Mouse (Mus musculus): ENCODE results near the gene Drc3. TPM values are rescaled to one million over a fixed set of nuclear protein-coding genes. Genes with fewer than 3 reads are reported as not detected.

The Drc3 gene
- 0.26 and 0.67 TPM in 2 replicates for polyA plus RNA-seq (2012; rRNA removed)

DNA sequence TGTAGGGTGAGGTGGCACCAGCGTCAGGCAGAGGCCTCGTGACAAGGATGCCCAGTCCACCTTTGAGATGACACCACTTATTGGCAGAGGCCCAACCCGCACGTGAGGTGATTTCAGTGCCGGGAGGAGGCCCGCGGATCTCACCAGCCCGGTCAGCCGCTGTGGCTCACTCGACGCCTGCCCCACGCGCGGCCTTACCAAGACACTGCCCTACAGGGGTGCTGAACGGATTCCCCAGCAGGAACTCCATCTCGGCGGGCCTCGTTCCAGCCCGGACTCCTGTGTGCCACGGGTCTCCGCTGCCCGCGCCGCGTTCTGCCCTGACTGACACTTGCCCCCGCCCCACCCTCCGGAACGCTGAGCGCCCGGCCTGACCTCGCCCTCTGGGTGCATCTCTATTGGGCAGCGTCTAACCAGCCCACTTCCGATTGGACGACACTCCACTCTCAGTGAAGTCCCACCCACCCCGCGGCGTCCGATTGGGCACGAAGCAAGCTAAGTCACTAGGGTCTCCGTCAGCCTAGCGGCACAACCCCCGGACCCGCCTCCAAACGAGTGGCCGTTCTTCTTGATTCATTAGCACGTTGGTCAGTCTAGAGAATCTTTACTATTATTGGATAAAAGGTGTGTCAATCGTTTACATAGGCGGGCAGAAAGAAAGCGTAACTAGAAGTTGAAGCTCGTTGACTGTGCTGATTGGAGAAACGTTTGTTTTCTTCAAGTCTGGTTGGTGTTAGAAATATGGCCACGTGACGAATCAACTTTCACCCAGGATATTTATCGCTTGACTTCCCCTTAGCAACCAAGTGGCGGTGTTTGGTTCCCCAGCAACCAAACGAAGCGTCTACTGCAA lies at the start of gene Drc3, which contains the start of gene Tom1l2:
Drc3 (plus strand) TSS at position 771 of the 853 bp plus-strand sequence.
Tom1l2 (minus strand) TSS at position 347 of the 853 bp plus-strand sequence.
- peak; percentile 100 for DNase-seq (ENCODE audit: low read depth, low spot score)
- under 1% methylated on average over 57 of the region's 57 CpGs for WGBS

DNA sequence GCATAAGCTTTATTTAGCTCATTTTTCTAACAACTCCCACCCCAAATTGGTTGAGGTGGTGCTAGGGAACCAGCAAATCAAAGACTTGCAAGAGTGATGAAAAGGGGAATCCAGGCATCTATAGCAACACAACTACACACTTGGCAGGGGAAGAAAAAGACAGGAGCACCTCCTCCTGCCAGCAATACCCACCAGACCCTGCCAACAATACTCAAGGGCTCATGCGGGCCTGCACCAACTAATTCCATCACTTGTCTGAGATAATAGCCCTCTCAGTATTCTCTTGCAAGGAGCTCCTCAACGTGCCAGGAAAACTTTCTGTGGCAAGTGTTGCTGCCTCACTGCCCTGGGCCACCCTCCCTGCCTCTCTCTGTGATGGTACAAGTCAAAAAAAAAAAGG lies 49.6 kb upstream of the Drc3 start:
- 77% methylated on average over 2 of the region's 2 CpGs for WGBS

DNA sequence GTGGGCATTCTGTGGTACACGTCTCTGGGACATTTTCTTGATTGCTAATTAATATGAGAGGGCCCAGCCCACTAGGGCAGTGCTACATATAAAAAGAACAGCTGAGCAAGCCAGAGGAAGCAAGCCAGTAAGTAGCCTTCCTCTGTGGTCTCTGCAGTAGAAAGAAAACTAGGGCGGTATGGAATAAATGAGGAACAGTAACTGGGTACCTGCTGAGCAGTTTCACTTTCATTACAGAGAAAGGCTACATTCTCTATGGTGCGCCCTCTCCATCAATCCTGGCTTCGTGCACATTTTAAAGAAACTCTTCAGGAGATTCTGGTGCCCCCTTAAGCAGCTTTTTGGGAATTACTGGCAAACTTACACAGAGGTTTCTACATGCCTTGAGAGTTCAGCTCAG lies 47.5 kb upstream of the Drc3 start:
- no peak for DNase-seq (ENCODE audit: low read depth, low spot score)
- 25% methylated on average over 4 of the region's 4 CpGs for WGBS

More for the DNA sequence above, 49.6 kb upstream of the Drc3 start:
- DNase-seq (ENCODE audit: low read depth, low spot score): no peak

DNA sequence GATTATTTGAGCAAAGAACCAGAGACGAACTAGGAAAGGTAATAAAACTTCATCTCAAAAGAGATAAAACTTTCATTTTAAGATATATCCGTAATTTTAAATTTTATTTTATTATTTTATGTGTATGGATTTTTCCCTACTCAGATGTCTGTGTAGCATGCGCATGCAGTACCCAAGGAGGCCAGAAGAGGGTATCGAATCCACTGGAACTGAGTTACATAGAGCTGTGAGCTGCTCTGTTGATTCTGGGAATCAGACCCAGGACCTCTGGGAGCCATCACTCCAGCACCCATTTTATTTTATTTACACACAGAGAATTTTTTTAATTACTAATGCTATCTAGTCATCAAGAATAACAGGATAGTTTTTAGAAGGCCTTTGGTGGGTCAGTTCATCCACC lies 46.3 kb upstream of the Drc3 start:
- no peak for DNase-seq (ENCODE audit: low read depth, low spot score)
- 82% methylated on average over 4 of the region's 4 CpGs for WGBS

DNA sequence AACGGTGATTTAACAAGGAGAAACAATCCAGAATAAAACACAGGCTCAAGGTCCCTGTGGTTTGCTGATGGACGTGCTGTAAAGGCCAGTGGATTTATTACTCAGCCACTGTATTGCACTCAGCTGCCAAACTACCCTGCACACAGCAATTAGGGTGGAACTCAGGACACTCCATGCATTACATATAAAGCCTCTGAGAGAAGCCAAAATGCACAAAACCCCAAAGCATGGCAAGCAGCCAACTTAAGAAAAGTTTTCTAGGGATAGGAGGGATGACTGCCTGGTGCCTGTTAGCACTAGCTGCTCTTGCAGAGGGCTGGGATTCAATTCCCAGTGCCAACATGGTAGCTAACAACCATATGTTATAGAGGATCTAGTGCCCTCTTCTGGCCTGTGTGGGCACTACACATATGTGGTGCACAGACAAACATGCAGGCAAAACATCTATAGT lies 45.7 kb upstream of the Drc3 start:
- DNase-seq (ENCODE audit: low read depth, low spot score): no peak
- 24% methylated on average over 2 of the region's 2 CpGs for WGBS

DNA sequence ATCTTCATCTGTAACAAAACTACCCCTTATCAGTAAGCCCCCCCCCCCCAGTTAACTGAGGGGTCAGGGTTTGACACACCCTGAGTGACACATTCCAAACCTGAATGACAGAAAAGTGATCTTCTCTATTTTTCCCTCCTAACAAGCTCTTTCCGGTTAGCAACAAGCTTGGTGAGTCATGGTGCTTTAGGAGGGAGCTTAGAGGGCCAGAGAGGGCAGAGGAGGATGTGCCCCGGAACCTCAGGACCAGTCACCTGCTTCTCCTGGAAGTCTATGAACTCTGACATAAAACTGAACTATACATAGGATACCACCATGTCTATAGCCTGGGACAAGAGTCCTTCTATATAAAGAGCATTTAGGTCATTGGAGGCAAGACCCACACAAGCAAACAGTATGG lies 45.1 kb upstream of the Drc3 start:
- WGBS: 6% methylated on average over 2 of the region's 2 CpGs
- no peak for DNase-seq (ENCODE audit: low read depth, low spot score)

DNA sequence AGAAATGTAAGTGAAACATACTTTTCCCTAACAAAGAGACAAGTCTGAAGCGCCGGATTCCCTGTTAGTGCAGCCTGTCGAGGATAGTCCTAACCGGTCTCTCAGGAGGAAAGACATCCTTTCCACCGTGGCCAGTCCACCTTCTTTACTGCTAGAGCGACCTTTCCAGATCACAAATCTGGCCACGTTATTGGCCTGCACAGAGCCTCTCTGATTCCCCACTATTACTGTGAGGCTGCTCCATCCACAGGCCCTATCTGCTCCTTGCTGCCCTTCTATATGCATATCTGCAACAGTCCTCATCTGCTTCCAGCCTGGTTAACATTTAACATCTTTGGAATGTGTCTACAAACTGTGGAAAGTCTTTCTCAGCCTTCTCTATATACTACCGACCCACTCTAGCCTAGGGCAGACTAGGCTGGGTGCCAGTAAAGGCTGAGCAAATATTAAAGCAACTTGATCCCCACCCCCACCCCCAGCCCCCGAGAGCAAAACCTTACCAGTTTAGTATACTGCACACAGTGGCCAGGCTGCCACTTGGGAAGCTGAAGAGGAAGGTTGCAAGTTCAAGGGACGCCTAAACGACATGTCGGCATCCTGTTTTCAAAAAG lies 44.5 kb upstream of the Drc3 start:
- WGBS: 21% methylated on average over 12 of the region's 12 CpGs
- no peak for DNase-seq (ENCODE audit: low read depth, low spot score)

DNA sequence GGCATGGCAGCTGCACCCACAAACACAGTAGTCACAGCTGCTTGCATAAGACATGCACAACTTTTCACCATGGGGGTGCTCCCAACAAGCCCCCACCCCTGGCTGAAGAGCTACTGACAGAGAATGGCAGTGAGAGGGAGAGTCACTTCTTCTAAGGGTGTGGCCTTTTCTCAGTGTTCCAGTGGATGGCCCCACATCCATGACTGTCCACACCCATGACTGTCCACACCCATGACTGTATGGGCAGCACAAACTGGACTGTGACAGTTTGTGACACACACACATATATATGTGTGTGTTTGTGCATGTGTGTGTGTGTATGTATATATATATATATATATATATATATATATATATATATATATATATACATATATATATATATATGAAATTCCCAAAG lies 43.3 kb upstream of the Drc3 start:
- DNase-seq (ENCODE audit: low read depth, low spot score): no peak

DNA sequence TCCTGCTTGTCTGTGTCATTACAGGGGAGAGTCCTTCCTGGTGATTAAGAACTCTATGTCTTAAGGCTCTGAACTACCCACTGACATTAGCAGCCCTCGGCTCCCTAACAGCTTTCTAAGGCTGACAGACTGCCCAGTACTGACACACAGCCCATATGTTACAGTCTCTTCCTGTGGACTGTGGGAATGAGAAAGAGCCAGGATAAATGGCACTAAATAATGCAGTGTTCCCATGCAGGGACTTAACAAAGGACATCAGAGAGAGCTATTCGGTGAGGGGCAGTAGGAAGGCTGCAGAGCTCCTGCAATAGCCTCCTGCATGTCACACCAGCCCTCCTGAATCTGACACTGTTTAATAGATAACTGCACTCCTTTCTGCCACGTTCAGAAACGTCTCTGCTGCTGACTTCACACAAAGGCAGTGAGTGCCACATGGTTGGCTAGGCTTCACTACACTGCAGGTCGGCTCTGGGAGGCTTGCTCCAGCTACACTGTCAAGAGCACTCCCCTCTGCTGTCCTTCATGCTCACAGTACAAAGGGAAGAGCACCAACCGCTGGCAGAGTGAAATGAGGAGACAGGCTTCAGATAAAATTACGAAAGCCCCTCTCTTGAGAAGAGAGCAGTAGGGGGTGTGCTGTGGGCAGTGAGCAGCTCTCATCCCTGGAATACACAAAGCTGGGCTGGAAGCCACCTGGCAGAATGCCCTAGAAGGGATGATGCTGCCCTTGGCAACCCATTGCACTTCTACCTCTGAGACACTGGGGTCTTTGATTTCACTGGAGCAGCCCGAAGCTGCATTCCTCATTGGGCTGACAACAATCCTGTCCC lies 41.9 kb upstream of the Drc3 start:
- DNase-seq (ENCODE audit: low read depth, low spot score): no peak
- 31% methylated on average over 8 of the region's 8 CpGs for WGBS

DNA sequence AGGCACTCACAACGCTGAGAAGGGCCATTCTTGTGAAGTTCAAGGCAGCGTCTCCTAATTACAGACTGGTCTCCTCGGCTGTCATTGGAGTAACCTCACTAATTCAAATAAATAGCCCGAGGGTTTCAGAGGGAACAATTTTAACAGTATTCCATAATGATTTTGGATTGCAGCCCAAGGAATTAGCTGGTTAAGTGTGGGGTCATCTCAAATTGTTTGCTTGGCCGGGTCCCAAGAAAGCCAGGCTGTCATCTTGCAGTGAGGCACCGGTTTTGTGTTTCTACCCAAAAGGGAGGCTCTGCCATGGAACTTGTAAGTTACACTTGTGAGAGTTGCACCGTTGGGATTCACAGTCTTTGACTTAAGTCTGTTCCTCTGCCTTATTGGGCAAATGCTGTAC lies 36.9 kb upstream of the Drc3 start:
- DNase-seq (ENCODE audit: low read depth, low spot score): no peak
- WGBS: 34% methylated on average over 7 of the region's 7 CpGs

DNA sequence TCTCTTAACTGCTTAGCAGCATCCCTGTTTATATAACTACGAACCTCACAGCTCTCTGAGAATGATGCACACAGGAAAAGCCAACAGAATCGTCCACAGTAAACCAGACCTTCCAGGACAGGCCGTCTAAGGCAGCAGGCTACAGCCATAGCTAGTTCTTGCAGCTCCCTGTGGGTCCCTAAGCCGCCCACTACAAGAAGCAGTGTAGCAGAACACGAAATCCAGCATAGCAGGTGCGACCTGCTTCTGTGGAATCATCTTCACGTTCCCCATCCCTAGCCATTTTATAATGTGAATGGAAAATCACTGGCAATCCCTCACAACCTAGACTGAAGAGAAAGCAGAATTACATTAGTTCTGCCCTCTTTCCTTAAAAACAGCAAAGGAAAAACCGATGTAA lies 36.2 kb upstream of the Drc3 start:
- 76% methylated on average over 8 of the region's 8 CpGs for WGBS
- DNase-seq (ENCODE audit: low read depth, low spot score): no peak

DNA sequence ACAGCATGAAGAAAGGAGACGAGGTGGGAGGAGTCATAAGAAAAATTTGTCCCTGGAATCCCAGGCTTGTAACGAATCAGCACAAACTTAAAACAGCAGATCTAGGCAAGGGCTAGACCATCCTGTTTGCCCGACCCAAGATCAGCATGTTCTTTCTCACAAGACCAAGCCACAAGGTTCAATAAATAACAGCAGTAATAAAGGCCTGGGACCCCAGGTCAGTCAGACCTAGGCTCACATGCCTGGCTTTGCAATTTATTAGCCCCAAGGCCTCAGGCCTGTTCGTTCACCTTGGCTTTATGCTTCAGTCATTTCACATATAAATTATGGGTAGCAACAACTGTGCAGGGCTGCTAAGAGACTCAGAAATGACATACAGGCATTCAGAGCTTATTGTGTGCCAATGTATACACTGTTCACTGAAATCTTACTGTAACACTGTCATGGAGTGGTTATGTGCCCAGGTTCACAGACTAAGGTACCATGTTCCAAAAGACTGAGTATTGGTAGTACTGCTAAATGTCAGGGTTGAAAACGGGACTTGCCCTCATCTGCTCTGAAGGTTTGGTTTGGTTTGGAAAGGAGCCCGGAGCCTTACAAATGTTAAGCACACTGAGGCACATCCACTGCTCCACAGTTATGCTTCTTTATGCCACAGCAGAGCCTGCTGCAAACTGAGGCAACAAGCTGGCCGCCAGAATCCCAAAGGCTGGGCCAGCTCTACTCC lies 35.6 kb upstream of the Drc3 start:
- 78% methylated on average over 7 of the region's 7 CpGs for WGBS
- DNase-seq (ENCODE audit: low read depth, low spot score): no peak

DNA sequence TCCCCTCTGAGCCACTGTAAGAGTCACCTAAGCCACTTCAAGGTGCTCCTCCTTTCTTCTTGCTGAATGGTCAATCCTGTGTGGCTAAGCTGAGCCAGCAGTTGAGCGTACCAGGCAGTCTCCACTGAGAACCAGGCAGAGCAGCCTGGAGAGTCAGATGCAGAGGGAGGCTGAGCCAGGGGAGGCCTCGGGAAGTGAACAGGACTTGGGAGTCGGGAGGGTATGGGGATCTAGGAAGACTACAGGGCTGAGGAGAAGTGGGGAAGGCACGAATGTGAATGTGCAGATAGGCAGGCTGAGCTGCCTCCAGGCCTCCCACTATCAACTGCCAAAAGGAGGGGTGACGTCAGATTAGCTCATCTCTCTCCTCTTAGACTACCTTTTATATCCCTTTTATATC lies 34.4 kb upstream of the Drc3 start:
- 80% methylated on average over 5 of the region's 5 CpGs for WGBS
- no peak for DNase-seq (ENCODE audit: low read depth, low spot score)

DNA sequence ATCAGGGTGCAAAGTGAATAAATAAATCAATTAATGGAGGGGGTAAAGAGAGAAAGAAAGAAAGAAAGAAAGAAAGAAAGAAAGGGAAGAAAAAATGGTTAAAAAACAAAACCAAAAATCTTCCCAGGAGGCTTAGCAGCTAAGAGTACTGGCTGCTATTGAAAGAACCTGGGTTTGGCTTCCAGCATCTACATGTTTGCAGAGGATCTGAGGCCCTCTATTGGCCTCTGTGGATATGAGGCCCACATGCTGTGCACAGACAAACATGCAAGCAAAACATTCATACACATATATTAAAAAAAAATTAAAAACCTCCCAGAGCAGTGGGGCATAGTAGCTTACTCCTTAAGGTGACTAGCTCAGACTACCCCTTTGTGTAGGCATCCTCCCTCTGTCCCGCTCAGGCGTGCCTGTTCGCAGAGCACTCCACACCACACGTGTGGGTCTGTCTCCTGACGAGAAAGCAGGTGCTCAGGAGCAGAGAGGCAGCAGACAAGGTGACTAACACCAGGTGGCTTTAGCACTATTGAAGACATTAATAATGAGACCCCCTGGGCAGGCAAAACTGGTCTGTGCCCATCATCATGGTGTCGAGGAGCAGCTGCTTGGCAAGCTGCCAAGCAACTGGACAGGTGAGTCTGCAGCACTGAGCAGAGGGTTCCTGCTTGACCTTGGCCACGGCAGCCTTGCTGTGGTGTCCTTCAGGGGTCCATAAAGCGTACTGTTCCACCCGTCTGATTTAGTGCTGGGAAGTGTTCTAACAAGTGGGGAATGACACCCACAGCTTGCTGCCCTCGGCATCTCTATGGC lies 33.7 kb upstream of the Drc3 start:
- 52% methylated on average over 10 of the region's 10 CpGs for WGBS
- no peak for DNase-seq (ENCODE audit: low read depth, low spot score)

DNA sequence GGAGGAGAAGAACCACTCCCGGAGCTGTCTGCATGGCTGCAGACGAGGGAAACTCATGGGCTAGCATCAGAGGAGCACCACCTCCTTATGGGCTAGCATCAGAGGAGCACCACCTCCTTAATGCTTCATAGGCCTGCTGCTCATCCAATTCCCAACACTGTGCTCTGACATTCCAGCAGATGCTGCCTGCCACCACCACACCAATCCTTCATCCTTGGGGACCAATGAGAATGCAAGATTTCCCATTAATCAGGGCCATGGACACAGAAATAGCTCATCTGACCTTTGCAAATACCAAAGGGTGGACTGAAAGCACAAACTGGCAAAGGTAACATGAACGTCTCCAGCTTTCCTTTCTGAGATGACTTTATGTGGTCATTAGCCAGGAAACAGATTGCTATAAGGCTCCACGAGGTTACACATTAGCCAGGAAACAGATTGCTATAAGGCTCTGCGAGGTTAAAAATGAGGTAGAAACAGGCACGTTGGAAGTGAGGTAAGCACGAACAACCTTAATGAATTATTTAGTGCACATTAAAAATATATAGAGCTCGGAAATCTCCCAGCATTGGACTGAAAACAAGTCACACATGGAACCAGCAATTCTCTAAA lies 32.6 kb upstream of the Drc3 start:
- no peak for DNase-seq (ENCODE audit: low read depth, low spot score)
- WGBS: 27% methylated on average over 8 of the region's 8 CpGs

DNA sequence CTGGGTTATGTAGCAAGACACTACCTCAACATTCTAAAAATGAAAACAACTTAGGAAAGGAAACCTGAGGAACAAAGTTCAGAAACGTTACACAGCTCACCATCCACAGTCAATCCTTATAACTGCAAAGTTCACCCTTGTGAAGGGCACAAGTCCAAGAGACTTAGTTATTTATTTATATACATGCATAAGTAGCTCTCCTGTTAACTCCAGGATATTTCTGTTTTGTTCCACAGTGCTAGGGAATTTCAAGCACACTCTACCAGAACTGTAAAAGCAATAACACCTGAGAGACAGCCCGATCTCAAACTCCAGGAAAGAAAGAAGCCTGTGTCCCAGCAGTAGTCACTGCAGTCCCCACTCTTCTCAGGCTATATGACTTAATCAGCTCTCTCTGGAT lies 31.7 kb upstream of the Drc3 start:
- 27% methylated on average over 2 of the region's 2 CpGs for WGBS

DNA sequence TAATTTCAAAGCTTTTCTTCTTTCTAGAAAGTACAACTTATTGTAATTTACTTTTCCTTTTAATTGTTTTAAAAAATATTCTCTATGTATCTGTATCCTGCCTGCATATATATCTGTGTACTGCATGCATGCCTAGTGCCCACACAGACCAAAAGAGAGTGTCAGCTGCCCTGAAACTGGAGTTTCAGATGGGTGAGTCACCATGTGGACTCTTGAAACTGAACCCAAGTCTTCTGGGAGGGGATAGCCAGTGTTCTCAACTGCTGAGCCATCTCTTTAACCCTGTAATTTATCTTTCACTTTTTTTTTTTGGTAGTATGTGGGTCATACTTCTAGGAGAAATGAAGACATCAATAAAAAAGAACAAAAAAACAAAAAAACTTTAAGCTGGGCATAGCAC lies 29.4 kb upstream of the Drc3 start:
- no peak for DNase-seq (ENCODE audit: low read depth, low spot score)

More for the DNA sequence above, 31.7 kb upstream of the Drc3 start:
- DNase-seq (ENCODE audit: low read depth, low spot score): no peak

DNA sequence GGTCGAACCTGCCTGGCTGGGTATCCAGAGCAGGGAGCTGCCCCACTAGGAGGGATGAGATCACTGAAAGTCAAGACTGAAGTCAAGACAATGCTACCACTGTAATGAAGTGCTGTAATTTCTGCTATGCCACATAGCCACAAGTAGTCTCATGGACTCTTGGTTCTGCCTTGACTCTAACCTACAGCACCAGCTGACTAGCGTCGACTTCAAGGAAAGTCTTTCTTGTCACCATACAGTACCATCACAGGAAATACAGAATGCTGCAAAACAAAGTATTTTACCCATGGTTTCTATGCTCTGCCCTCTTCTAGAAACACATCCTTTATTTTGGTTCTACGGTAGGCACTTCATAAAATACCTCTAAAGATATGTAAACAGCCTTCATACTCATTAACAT lies 22.6 kb upstream of the Drc3 start:
- DNase-seq (ENCODE audit: low read depth, low spot score): no peak
- 79% methylated on average over 4 of the region's 4 CpGs for WGBS

DNA sequence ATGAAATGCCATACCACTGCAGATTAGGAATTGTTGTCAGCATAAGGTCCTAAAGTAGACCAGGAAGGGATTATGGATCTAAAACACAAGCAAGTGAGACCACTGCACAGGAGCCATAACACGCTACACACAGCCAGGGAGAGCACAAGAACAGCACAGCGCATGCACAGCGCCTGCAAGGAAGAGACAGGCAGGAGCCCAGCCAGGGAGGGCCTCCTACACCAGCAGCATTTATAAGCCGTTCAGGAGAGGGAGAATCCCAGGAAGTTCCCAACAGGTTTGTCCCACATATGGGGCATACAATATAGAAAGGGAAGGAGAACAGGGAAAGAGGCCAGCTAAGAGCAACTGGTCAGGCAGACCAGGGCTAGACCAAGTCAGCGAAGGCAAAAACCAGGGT lies 19.7 kb upstream of the Drc3 start:
- no peak for DNase-seq (ENCODE audit: low read depth, low spot score)
- 81% methylated on average over 5 of the region's 5 CpGs for WGBS

Measured in large intestine, adult 2 months (tissue).